Mouse (Mus musculus) NIH3T3 (cell line): ENCODE measurements around the gene Dhdds.

Experiments
- DNase-seq: peaks from one replicate; pipeline ENCODE4 v3.0.0-alpha.2; 2012; ENCODE audit warnings: low read depth

The Dhdds gene

DNA sequence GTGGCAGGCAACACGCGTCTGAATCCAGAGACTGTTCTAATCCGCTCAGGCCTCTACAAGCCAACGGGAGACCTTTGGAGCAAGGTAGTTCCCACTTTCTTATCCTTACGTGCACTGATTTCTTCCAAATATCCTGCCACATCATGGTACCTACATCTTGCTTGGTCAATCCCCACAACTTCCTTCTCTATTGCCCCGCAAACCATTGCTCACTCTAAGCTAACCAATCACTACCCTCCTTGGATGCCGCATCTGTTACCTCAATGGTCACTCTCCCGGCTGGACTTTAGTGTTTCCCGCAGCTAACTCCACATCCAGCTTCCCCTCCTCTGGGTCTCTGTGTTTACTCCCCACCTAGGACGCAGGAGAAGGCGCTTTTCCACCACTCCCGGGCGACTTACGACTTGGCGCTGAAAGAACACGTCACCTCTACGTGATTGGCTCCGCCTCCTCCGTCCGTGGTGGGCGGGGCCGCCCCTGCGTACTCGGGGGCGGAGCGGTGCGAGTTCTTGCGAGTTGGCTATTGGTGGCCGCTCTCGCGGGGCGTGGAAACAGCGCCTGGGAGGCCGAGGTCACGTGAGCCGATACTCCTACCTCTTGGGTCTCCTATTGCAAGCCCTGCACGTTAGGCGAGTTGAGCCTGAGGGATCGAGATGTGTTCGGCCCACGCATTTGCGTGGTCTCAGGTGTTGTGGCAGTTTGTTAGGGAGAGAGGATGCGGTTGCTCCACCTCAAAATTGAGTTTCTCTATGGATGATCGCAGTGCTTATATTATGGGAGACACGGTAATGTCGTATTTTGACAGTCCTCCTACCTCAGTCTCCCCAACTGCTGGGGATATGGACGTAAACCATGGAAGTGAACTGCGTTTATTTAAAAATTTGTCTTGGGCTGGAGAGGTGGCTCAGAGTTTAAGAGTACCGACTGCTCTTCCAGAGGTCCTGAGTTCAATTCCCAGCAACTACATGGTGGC is at the start of gene Dhdds:
TSS of gene Dhdds (minus strand) at position 453 of the 973 bp plus-strand sequence.
- peak; percentile 98 for DNase-seq

DNA sequence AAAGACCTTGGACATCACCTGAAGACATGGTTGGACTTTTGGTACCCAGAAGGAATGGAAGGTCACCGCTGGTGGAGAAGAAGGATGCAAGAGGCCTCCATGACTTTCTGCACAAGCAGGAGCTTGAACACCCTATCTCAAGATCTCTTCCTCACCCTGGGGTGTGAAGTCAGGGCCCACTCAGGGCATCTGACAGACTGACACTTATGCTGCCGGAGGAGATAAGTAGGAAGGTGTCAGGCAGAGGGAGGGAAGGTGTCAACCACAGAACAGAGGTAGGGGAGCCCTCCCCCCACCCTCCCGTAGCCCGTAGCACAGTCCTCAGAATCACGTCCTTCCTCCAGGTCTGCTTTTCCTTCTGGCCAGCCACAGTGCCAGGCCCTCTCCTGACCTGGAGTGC is 46.9 kb upstream of the Dhdds start:
- no peak for DNase-seq

DNA sequence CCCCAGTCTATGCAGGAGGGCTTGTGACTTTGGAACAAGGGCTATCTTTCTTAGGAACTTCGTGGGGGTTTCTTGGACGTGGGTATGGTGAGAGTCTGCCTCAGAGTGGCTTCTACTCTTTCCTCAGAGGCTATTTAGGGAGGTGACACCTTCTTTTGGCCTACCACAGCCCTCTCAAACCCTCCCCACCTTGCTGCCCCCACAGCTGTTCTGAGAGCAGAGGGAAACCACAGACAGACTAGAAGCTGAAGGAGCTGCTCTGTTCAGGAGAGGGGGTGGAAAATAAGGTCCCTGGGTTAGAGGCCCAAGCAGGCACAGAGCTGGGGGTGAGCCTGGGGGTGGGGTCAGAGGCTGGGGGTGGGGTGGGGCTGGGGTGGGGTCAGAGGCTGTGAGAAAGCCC is 42.3 kb upstream of the Dhdds start:
- DNase-seq, result no peak

DNA sequence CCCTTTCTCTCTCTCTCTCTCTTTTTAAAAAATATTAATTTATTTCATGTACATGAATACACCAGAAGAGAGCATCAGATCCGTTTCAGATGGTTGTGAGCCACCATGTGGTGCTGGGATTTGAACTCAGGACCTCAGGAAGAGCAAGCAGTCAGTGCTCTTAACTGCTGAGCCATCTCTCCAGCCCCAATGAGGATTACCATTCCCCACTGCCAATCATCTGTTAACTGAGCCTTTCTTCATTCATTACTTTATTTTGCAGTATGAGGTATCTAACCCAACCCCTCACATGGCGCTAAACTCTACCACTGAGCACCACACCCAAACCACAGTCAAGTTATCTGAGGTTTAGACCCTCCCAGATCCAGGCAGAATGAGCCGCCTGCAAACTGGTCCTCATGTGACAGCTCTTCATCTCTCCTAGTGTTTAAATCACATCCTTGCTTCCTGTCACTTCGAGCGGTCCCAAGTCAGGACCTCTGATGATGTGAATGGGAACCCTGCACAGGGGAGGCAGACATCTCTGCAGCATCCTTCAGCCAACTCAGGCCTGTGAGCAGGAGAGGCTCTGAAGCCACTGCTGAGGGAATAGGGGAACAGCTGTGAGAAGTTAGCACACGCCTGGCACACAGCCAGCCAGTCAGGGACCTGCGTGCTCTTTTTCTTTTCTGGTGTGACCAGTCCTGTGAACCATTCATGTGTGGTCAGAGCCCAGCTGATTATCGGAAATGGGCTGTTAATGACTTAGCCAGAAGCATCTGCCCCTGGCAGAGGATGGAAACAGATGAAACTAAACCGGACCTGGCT is 40.8 kb upstream of the Dhdds start:
- DNase-seq, result peak; percentile 56

DNA sequence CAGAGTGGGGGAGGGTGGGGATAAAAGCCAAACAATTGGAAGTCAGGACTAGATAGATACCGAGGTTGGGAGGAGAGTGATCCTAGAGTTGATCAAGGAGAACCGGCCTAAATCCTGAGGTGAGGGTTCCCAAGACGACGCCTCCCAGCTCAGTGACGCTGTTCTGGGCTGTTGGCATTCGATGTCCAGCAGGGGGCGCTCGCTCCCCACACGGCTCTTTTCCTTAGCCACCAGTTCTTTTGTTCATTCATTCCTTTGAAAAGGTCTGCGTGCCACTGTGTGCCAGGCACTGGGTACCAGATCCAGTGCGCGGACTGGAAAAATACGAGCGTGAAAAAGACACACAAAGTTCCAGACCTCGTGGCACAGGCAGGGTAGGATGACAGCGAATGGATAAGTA is 35.2 kb upstream of the Dhdds start:
- DNase-seq, result peak; percentile 84

DNA sequence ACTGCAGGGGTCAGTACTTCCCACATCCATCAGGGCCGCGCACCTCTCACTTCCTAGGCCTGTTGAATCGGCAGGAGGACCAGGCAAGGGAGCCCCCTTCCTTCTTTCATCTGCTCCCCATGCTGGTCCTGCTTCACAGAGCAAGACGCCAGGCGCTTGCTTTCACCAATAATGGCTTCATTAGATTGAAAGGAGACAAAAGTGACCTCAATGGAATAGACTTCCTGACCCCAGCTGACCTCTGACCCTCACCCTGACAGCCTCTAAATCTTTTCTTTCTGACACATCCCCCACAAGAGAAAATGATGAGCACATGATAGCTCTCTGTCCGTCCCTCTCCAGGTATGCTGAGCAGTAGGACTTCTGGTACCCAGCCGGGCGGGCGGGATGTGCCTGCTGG is 25.1 kb upstream of the Dhdds start:
- no peak for DNase-seq

DNA sequence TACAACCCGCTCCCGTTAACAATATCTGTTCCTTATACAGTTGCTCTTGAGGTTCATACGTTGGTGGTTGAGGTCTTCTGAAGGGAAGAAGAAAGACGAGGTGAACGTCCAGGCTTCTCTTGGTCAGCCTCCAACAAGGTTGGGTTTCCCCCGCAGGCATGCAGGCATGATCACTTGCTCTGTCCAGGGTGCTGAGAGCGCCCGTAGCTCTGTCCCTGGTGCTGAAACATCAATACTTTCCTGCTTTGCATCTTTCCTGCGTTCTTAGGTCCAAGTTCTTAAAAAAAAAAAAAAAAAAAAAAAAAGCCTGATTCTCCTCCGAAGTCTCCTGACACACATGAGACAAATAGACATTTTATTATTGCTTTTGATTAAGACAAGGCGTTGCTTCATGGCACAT is 19.9 kb upstream of the Dhdds start:
- peak; percentile 79 for DNase-seq

DNA sequence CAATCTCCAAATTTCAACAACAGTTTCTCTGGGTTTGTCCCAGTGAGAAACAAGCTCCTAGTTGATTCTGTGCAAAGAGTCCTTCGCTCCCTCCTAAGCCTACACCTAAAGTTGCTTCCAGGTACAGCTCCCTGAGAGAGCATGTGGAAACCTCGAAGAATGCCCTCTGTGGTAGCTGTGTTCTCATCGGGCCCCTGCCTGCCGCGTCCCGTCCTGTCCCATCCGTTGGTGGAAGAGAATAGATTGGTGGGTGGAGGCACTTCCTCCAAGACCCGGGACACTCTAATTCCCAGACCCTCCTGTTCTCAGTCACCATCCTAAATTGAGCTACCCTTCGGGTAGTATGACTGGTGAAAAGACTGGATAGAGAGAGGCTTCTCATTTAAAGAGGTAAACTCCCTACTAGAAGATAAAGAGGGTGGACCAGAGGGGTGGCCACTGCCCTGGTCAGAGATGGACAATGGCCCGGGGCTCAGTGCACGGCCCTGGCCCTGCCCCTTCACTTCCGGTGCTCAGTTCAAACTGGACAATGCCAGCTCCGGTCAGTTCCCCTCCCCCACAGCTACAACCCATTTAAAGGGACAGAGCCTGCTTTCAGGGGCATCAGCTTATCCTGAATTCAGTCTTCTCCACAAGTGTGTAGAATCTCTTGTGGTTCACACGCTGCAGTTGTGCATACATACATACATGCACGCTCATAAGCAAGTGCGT is 19.1 kb upstream of the Dhdds start:
- no peak for DNase-seq

DNA sequence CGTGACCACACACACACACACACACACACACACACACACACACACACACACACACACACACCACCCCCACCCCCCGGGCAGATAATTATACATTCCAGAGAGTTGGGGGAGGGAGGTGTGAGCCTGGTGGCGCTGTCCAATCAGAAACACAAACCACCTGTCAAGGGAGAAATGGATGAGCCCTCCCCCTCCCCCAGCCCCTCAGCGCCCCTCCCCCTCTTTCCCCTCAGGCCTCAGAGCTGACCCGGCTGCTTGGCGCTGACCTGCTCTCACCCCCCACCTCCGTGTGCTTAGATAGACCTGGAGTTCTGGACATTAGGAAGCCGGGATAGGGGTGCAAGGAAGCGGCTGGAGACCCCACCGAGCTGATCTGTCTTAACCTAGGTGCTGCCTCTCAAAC is 18.5 kb upstream of the Dhdds start:
- no peak for DNase-seq

DNA sequence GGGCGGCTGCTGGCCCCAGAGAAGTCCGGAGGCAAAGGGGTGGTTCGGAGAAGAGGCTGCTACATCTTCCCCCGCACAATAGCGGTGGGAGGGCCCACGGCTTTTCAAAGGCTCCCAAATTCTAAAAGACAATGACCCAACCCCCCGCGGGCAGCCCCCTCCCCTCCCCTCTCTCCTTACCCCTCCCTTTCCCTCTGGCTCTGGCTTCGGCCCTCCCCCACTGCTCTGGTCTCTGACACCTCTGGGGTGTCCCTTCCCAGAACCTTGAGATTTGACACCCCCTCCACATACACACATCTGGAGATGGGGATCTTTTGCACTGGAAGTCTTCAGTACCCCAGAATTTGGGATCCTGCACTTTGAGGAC is 18.0 kb upstream of the Dhdds start, which contains the start of gene Lin28a:
TSS of gene Lin28a (minus strand) at position 63 of the 367 bp plus-strand sequence.
- no peak for DNase-seq

DNA sequence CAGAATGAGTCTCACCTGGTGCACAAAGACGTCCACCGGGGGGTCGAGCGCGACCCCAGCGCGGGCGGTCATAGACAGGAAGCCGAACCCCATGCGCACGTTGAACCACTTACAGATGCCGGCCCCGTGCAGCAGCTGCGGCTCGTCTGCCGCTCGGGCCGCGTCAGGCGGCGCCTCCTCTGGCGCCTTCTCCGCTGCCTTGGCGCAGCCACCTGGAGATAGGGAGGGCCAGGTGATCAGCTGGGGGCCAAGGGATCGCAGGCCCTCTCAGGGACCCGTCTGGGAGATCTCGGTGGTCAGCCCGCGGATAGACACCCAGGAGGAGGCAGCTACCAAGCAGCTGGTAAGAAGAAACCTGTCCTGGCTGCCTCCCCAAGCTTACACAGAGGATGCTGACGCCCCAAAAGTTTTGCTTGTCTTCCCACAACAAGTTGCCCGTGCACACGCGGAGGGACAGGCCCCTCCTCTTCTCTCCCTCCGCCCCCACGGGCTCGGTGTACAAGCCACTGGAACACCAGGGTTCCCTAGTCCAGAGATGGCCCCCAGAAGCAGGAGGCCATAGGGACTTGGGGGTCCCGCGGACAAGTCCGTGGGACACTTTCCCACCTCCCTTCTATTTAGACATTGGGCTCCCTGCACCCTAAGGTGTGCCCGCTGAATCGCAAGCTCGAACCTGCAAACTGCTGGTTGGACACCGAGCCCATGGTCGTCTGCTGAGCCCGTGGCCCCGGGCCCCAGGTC is 17.5 kb upstream of the Dhdds start:
- DNase-seq, result no peak

DNA sequence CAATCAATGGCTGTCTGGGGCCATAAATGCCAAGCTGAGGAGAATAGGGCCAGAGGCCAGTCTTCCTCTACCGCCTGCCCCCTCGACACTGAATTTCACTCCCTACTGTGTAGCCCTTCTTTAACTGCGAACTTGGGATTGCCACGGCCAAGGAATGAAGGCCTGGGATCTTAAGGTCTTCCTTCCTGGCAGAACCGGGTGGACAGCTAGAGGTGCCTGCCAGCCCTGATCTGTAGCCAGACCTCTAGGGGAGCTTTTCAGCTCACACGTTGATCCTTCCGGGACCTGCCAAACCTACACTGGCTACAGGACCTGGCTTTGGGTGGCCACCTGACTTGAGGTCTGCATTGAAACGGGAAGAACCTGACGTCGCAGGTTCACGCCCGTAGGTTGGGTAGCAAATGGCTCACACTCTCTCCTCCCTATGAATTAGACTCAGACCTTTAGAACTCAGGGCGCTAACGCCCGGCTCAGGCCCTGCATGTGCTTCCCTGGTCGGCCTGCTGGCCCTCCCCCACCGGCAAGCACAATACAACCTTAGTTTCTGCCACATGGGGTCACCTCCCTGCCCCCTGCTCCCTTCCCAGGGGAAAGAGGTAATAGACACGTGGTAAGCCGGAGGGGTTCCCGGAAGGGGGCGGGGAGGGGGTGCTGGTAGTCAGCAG is 16.6 kb upstream of the Dhdds start:
- DNase-seq, result no peak

DNA sequence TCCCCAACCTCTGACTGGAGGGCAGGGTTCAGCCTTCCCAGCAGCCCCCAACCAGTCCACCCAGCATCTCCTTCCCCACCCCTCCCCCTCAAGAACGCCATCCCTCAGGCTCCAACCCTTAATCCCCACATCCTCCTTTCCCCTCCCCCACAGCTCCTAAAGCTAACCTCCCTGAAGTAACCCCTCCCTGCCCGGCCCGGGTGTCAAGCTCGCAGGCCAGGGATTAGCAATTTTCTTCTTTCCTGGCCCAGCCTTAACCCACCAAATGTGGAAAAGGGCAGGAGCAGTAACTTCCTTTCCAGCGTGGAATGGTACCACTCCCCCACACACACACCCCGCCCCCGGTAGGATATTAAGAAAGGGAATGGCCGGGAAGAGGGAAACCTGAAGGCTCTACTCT is 16.0 kb upstream of the Dhdds start:
- DNase-seq, result no peak

DNA sequence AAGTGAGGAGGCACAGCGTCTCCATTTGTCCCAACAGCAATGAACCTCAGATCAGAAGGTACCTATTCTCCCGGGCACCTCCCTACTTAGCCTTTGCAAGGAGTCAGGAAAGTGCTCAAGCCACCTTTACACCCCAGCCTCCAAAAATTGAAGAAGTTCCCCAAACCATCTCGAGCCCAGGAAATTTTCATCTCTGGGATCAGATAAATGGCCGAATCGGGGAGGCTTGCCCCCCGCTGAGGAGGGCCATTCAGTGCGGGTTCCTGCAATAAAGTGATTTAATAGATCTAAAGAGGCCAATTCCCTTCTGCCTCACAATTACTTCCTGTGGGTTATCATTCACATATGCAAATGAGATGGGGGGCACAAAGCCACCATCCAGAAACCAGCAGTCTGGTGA is 15.5 kb upstream of the Dhdds start:
- no peak for DNase-seq

DNA sequence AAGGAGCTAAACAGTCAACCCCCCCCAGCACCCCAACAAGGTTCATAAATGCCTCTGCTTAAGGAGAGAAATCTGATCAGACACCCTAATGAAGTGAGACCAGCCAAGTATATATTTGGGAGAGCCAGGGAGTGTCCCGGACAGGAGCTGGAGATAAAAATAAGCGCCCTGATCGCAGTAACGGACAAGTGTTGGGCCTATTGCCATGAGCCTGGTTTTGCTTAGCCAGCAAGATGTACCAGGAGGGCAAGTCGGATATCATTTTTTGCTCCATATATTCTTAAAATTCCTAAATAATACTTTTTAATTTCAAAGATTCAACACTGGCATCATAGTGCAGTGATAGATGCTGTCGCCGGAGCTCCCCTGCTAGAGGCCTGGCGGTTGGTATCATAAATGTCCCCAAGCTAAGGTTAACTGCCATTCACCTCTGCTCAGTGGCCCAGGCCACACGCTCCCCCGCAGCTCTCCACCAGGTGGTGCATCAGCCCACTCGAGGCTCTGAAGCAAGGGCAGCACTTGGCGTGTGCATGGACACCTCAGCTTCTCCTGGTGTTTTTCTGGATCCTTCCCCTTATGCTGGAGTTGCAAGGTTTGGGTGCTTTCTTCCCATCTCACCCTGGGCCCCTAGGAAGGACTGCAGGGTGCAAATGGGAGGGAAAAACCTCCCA is 12.3 kb upstream of the Dhdds start:
- DNase-seq, result peak; percentile 14

DNA sequence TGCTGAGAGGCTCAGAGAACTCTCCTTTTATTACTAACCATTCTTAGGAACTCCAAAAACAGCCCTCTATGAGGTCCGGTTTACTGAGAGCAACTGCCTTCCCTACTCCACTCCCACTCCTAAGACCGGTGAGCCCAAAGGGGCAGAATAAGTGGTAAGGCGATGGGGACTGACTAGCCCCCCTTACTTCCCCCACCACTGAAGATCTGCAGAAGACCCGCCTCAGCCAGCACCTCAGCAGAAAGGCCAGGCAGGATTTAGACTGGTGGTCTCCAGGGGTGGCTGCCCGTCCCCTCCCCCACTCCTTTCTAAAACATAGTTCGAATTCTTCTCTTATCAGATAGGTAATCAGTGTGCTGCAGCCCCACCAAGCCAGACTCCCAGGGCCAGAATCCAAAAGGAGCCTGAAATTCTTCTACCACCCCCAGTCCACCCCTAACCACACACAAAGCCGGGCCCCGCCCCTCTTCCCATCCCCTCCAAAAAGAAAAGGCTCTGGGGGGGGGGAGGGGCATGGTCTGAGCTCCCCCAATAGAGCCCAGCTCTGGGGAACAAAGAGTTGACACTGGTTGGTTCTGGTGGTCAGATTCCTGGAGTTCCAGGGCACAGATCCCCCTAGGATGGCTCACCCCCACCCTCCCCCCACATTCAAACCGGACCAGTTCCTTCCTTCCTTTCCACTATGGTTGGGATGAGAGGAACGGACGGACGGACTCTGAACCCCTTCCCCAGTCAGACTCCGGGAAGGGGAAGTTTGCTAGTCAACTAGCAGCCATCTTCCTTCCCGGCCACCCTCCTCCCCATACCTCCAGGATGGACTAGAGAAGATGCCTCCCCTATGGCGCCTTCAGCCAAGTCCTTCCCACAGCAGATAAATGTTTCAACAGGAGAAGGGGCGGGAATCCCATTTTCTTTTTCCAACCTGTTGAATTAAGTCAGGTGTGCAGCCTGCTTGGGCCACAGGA is 11.0 kb upstream of the Dhdds start:
- no peak for DNase-seq

DNA sequence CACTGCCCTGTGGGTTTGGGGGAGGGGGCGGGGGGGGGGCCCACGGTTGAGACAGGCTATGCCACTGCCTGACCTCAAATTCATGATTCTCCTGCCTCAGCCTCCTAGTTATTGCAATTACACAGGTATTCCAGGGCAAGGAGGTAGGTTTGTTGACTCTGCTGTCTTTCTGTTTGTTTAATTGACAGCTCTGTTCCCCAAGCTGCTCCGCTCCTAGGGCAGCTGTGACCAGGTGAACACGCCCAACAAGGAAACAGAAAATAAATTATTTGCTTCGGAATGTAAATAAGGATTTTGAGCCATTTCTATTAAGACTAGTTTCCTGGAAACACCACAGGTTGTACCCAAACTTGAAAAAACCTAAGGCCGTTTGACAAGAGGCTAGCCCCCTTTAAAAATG is 9.0 kb upstream of the Dhdds start:
- DNase-seq, result no peak

DNA sequence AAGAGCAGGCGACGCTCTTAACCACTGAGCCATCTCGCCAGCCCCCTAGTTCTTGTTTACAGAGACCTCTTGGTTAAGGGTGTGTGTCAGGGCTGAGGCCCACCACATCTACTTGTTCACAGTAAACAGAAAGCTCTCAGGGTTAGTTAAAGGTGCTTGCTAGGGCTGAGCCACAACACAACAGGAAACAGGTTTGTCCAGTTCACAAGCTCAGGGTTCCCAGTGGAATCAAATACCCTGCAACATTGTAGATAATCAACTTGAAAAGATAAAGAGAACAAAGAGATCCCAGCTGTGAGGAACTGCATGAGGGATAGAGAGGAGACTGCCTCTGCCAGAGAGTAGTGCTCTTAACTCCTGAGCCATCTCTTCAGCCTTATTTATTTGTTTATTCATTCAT is 6.1 kb upstream of the Dhdds start:
- no peak for DNase-seq

DNA sequence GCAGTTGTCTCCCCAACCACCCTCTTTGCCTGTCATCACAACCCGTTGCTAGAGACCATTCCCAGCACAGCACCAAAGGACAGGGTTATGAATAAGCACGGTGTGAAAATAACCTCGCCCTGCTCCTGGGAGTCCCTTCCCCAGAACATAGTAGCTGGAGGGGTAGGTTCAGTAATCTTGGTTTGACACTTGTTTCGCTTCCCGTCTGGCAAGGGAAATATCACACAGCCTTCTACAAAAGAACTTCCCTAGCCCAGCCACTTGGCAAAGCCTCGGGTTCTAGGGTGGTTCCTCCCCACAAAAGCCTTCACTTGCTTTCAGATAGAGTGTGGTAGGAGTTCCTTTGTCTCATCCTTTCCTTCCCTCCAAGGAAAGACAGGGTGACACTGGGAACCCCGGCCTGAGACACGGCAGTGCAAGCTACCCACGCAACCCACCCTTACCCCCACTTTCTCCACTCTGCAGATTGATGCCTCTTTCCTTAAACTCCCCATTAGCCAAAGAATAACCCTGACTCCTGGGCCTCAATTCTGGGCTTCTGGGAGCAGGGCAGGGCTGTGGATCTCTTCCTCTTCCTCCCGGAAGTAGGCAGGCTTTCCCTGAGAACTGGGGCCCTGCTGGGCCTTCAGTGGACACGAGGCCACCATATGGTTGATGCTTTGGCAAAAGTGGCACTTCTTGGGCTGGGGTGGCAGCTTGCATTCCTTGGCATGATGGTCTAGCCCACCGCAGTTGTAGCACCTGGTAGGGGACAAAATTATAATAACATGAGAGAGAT is 5.1 kb upstream of the Dhdds start:
- no peak for DNase-seq
